Mouse (Mus musculus) ES-Bruce4 (cell line): ENCODE data around the gene Vps35l. TPM values are rescaled to one million over a fixed set of nuclear protein-coding genes. Genes with fewer than 3 reads are reported as not detected.
A peak's percentile ranks its signal among the peaks of the same experiment; 100 is the strongest.

ENCODE experiments used
- H3K27ac ChIP-seq: 2 replicates; pipeline ENCODE4 v1.5.1; 2012; ENCODE audit warnings: low read length, inconsistent platforms; ENCODE audit not compliant: insufficient read depth
- H3K27me3 ChIP-seq: 2 replicates; pipeline ENCODE4 v1.6.1; 2012; ENCODE audit warnings: mild to moderate bottlenecking, low read length, inconsistent platforms; ENCODE audit not compliant: control insufficient read depth, poor library complexity, insufficient read depth, severe bottlenecking
- H3K36me3 ChIP-seq: 2 replicates; pipeline ENCODE4 v1.6.1; 2012; ENCODE audit warnings: inconsistent platforms, mild to moderate bottlenecking, low read length, moderate library complexity; ENCODE audit not compliant: control insufficient read depth, poor library complexity, insufficient read depth, severe bottlenecking
- H3K4me1 ChIP-seq: one replicate; pipeline ENCODE4 v1.8.1; 2011; ENCODE audit warnings: low read length; ENCODE audit not compliant: control insufficient read depth, insufficient read depth
- H3K4me3 ChIP-seq: 2 replicates; pipeline ENCODE4 v1.5.1; 2011; ENCODE audit warnings: low read depth, mild to moderate bottlenecking, low read length
- H3K9ac ChIP-seq: 2 replicates; pipeline ENCODE4 v1.6.1; 2012; ENCODE audit warnings: low read depth, mild to moderate bottlenecking, inconsistent platforms; ENCODE audit not compliant: poor library complexity, severe bottlenecking
- H3K9me3 ChIP-seq: replicated peaks from 2 replicates; pipeline ENCODE4 v1.6.1; 2012; ENCODE audit warnings: mild to moderate bottlenecking, low read length, inconsistent platforms; ENCODE audit not compliant: control insufficient read depth, poor library complexity, insufficient read depth, severe bottlenecking
- CTCF ChIP-seq: IDR thresholded peaks from one replicate; pipeline ENCODE4 v1.8.1; 2011; ENCODE audit warnings: low read depth, low read length
- EP300 ChIP-seq: IDR thresholded peaks from 2 replicates; pipeline ENCODE4 v1.6.1; 2011; ENCODE audit warnings: low read depth, low read length; ENCODE audit not compliant: insufficient read depth
- POLR2A ChIP-seq: IDR thresholded peaks from one replicate; pipeline ENCODE4 v1.8.1; 2011; ENCODE audit warnings: low read length; ENCODE audit not compliant: insufficient read depth
- polyA plus RNA-seq: library from polyadenylated mRNA; stranded (reverse); fragments of >200 nt; gene quantifications from 2 replicates; pipeline ENCODE4 v1.2.4, GENCODE M21; 2011; ENCODE audit warnings: low read depth; ENCODE audit not compliant: missing spikeins, insufficient read depth, insufficient read length

Vps35l gene
- polyA plus RNA-seq, 1 experiment: 54.7 TPM

DNA sequence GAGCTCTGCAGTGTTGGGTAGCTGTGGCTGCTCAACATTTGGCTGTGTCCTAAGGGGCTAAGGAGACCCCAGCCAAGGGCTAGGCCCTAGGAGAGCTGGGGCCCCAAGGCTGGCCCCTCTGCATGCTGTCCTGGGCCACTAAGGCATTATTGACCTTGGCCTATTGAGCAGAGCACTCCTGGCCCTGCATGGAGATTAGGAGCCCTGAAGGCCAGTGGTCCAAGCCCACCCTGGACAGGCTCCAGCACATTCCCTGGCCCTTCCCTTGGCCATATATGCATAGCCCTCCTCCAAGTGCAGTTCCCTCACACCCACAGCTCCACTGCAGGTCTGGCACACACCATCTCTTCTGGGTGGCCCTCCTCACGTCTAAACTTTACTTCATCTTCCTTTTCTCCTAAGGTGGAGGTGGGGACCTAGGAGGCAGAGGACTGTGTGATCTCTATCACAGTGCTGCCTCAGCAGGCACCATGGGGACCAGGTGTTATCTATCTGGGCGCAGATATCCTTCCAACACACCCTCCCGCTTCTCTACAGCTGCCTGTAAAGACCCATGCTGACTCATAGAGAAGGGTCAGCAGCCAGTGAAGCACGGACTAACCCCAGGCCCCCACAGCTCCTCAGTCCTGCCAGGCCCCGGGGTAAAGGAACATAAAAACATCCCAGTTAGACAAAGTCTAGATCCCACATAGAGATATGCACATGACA lies 109.7 kb downstream of the Vps35l start:
- Histone ChIP-seq H3K27ac (peak overlapping the region; percentile 57), H3K36me3 (peaks cover 58% of the 10 kb centered on the region), H3K27me3 (no peaks in the 10 kb centered on the region), H3K4me1 (peaks cover 5% of the 10 kb centered on the region), H3K9me3 (no peaks in the 10 kb centered on the region), H3K4me3 (no peak overlapping the region), H3K9ac (0 out of 2 replicates have a peak overlapping the region, but pooled peaks have one; percentile 1)
- TF ChIP-seq POLR2A (no peak), EP300 (no peak), CTCF (no peak)

DNA sequence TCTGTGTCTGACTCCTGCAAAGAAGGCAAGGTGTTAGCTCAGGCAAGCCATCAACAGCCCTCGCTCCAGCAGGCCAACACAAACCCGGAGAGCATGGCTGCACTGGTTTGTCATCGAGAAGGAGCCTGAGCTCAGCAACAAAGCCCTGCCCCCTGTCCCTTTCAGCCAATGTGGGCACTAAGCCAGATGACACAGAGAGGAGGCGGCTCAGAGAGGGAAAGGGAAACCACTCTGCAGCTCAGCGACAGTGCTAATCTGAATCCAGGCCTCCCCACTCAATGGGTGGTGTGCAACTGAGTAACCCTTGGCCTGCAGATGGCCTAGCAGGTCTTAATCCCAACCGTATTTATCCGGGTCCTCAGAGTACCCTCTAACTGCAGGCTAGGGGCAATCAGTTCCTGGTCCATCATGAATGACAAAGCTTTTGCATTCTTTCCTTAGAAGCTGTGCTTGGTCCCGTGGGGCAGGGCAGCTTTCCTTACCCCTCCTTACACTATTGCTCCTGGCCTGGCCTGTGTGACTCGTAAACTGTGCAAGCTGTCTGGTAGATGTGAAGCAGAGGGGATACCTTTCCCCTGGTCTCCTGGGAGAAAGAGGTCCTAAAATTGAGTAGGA lies 110.8 kb downstream of the Vps35l start:
- peaks cover 5% of the 10 kb centered on the region for H3K4me1 ChIP-seq
- no peaks in the 10 kb centered on the region for H3K27me3 ChIP-seq
- H3K36me3 ChIP-seq: peaks cover 49% of the 10 kb centered on the region
- TF ChIP-seq CTCF (no peak), EP300 (0 out of 2 replicates have a peak, but pooled peaks have one; percentile 59)
- peak overlapping the region; percentile 3; the same call in 1 of the 2 replicates for H3K4me3 ChIP-seq
- H3K27ac ChIP-seq: peak overlapping the region; percentile 34
- no peak overlapping the region for H3K9ac ChIP-seq
- H3K9me3 ChIP-seq: no peaks in the 10 kb centered on the region

DNA sequence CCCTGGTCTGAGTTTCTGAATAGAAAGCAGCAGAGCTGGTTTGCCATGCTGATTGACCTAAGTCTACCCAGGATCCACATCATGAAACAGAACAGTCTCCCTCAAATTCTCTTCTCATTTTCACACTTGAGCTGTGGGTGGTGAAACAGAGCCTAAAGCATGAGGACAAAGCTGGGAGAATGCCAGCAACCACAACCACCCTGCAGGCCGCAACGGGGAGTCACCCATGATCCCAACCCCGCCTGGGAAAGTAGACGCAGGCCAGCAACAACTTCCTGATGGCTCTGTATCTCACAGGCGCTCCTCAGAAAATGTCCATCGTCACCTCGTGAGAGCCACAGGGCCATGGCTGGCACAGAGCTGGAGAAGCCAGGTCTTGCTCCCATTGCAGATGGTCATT lies 111.5 kb downstream of the Vps35l start:
- Histone ChIP-seq H3K4me1 (peaks cover 5% of the 10 kb centered on the region), H3K4me3 (no peak overlapping the region), H3K9ac (no peak overlapping the region), H3K36me3 (peaks cover 41% of the 10 kb centered on the region), H3K27me3 (no peaks in the 10 kb centered on the region), H3K27ac (peak overlapping the region; percentile 34), H3K9me3 (no peaks in the 10 kb centered on the region)
- TF ChIP-seq POLR2A: no peak

DNA sequence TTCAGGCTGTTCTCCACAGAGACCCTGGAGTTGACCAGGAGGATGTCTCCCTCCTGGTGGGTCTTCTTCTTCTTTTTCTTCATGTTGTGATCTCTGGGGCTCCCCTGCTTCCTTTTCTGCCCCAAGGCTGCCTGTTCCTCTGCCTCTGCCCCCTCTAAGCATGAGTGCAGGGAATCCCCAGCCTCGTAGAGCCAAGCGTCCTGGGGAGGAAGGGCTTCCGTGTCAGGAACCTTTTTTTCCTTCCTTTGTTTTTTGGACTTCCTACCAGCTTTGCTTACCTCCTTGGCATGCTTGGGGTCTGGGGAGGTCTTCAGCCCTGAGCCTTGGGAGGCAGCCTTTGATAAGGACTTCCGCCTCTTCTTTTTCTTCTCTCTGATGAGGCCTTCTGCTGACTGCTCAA lies 112.6 kb downstream of the Vps35l start:
- Histone ChIP-seq H3K27ac (no peak overlapping the region), H3K4me1 (peaks cover 5% of the 10 kb centered on the region), H3K27me3 (no peaks in the 10 kb centered on the region), H3K36me3 (peaks cover 33% of the 10 kb centered on the region), H3K9ac (no peak overlapping the region), H3K4me3 (no peak overlapping the region), H3K9me3 (no peaks in the 10 kb centered on the region)
- TF ChIP-seq EP300 (no peak), CTCF (no peak), POLR2A (no peak)

DNA sequence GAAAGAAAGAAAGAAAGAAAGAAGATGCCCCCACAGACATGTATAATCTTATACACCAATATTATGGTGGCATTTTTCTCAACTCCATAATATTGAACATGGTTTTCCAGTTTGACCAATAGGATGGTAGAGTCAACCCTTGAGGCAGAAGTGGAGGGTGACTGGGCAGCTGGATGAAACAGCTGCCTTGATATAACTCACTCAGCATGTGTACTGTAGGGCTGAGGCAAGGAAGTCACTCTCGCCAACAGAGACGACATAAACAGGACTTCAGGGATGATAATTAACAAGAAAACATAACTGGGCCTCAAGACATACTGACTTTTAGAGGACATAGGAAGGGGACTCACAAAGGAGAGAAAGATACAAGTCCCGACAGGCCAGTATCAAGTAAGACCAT lies 114.6 kb downstream of the Vps35l start:
- H3K9me3 ChIP-seq: no peaks in the 10 kb centered on the region
- no peak overlapping the region for H3K27ac ChIP-seq
- peak overlapping the region; percentile 95 for H3K4me3 ChIP-seq
- TF ChIP-seq POLR2A (no peak), CTCF (no peak), EP300 (no peak)
- H3K4me1 ChIP-seq: peaks cover 2% of the 10 kb centered on the region
- no peaks in the 10 kb centered on the region for H3K27me3 ChIP-seq
- peak overlapping the region; percentile 65 for H3K9ac ChIP-seq
- H3K36me3 ChIP-seq: peaks cover 24% of the 10 kb centered on the region

DNA sequence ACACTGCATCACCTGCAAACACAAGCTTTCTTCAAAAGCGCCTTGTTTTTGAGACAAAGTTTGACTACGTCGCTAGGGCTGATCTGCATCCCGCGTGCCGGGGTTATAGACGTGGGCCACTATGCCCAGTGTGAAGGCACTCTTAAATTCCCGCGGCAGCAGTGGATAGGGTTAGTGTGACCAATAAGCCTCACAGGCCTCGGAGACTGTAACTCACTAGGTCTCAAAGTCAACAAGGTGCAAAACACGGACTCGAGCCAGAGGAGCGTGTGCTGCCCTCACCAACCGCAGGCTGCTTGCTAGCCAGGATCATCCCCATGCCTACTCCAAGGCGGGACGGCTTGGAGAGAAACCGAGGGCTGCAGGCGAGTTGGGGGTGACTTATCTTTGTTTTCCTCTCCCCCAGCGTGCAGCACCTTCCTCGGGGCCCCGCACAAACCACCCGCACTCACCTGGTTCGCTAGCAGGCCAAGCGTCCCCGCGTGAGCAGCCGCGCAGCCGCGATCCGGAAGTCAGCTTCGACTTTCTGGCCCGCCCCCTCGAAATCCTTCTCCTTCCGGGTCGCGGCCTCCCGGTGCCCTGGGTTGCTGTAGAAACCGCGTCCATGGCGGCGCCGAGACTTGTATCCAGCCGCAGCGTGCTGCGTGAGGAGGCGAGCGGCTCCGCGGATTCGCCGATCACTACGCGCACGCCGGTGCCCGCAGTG lies 115.3 kb downstream of the Vps35l start, which contains the start of gene Iqck:
TSS of gene Iqck (plus strand) at position 582 of the 706 bp plus-strand sequence.
- no peaks in the 10 kb centered on the region for H3K4me1 ChIP-seq
- H3K4me3 ChIP-seq: peak within 1 kb of the TSS; percentile 95
- H3K36me3 ChIP-seq: peaks cover 21% of the 10 kb centered on the region
- peak within 1 kb of the TSS; percentile 65 for H3K9ac ChIP-seq
- H3K27me3 ChIP-seq: no peaks in the 10 kb centered on the region
- no peak within 1 kb of the TSS for H3K27ac ChIP-seq
- H3K9me3 ChIP-seq: no peaks in the 10 kb centered on the region
- TF ChIP-seq POLR2A (peak; percentile 78), CTCF (no peak), EP300 (no peak)
